Mouse (Mus musculus) heart, embryonic 15.5 days (tissue): ENCODE measurements around the gene Meaf6. TPM values are rescaled to one million over a fixed set of nuclear protein-coding genes. Genes with fewer than 3 reads are reported as not detected.

ENCODE experiments used
- ATAC-seq: fragments of 200-750 bp; cut with Nextera tagmentation; replicated peaks from 2 replicates; pipeline ENCODE4 v1.8.0; 2017; ENCODE audit warnings: low read depth, moderate TSS enrichment; ENCODE audit not compliant: insufficient number of reproducible peaks, insufficient read depth, low FRiP score
- H3K27ac ChIP-seq: fragments of 300-500 bp; sonication (generic); 2 replicates; pipeline ENCODE4 v1.5.1; 2015; ENCODE audit warnings: mild to moderate bottlenecking, inconsistent platforms
- H3K27me3 ChIP-seq: fragments of 300-500 bp; sonication (generic); 2 replicates; pipeline ENCODE4 v1.6.1; 2015; ENCODE audit warnings: inconsistent platforms
- H3K36me3 ChIP-seq: fragments of 300-500 bp; sonication (generic); 2 replicates; pipeline ENCODE4 v1.6.1; 2015; ENCODE audit warnings: mild to moderate bottlenecking, inconsistent platforms
- H3K4me1 ChIP-seq: fragments of 300-500 bp; sonication (generic); replicated peaks from 2 replicates; pipeline ENCODE4 v1.6.1; 2015; ENCODE audit warnings: inconsistent platforms
- H3K4me2 ChIP-seq: fragments of 300-500 bp; sonication (generic); 2 replicates; pipeline ENCODE4 v1.6.1; 2015; ENCODE audit warnings: inconsistent platforms, mild to moderate bottlenecking, moderate library complexity
- H3K4me3 ChIP-seq: fragments of 300-500 bp; sonication (generic); 2 replicates; pipeline ENCODE4 v1.5.1; 2015; ENCODE audit warnings: mild to moderate bottlenecking, inconsistent platforms
- H3K9ac ChIP-seq: fragments of 300-500 bp; sonication (generic); 2 replicates; pipeline ENCODE4 v1.6.1; 2015; ENCODE audit warnings: mild to moderate bottlenecking, inconsistent platforms
- H3K9me3 ChIP-seq: fragments of 300-500 bp; sonication (generic); replicated peaks from 2 replicates; pipeline ENCODE4 v1.6.1; 2016; ENCODE audit warnings: inconsistent platforms
- WGBS: fragments of 180-500 bp; shearing (Covaris S2); methylation state at CpG from one replicate; pipeline ENCODE4 v1.1.7; 2015; ENCODE audit warnings: mixed read lengths; 5-methylcytosine and 5-hydroxymethylcytosine counted together
- polyA plus RNA-seq: library from polyadenylated mRNA; unstranded; fragments of >200 nt; fragmentation: Nextera tagmentation; extraction: Ambion mirVana; gene quantifications from 2 replicates; pipeline ENCODE4 v1.2.1, GENCODE M21; 2015

Meaf6 gene
- polyA plus RNA-seq, 1 experiment from 2014 or later = 38.0 TPM

DNA sequence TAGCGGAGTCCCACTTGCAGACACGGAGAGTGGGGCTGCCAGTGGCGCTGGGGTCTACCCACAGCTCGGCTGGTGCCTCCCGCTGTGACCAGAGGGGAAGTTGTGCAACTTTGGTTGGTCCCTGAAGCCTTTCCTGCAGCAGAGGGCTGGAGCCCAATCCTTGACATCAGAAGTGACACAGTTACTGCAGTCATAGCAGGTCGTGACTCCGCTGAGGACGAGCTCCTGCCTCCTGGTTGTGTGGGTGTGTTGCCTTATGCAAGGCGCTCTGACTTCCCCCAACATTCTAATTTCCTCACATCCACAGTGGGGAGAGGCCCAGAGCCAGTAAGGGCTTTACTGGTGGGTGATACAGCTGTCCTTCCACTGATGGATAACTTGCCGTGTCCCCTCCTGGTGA is 60.3 kb downstream of the Meaf6 start:
- Histone ChIP-seq H3K4me2 (no peak overlapping the region), H3K27me3 (peaks cover 40% of the 10 kb centered on the region), H3K9ac (no peak overlapping the region), H3K4me1 (no peaks in the 10 kb centered on the region; the same call in 1 of the 2 replicates), H3K27ac (no peak overlapping the region), H3K36me3 (no peaks in the 10 kb centered on the region), H3K9me3 (no peaks in the 10 kb centered on the region), H3K4me3 (no peak overlapping the region)
- no peak for ATAC-seq
- WGBS = 20% methylated on average over 10 of the region's 10 CpGs

DNA sequence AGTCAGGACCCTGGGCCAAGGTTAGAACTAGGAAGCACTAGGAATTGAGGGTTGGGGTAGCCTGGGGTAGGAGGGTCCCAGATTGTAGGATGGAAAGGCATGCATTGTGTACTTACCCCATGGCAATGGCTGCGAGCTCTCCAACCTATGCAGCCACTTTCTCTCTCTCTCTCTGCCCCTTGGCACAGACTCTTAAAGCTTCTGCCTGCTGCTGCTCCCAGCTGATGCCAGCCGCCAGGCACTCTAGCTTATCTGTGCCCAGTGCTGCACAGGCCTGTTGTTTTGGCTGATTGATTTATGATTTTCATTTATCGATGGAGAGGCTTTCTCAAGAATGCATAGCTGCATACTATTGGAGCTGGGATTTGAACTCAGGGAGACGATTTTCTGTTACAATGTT is 63.0 kb downstream of the Meaf6 start:
- no peak overlapping the region for H3K4me2 ChIP-seq
- no peak for ATAC-seq
- H3K4me1 ChIP-seq = no peaks in the 10 kb centered on the region; the same call in 1 of the 2 replicates
- H3K9me3 ChIP-seq = no peaks in the 10 kb centered on the region
- H3K27me3 ChIP-seq = peaks cover 45% of the 10 kb centered on the region
- WGBS = 79% methylated on average over 4 of the region's 4 CpGs
- H3K9ac ChIP-seq = no peak overlapping the region
- no peak overlapping the region for H3K4me3 ChIP-seq
- H3K27ac ChIP-seq = no peak overlapping the region
- no peaks in the 10 kb centered on the region for H3K36me3 ChIP-seq

DNA sequence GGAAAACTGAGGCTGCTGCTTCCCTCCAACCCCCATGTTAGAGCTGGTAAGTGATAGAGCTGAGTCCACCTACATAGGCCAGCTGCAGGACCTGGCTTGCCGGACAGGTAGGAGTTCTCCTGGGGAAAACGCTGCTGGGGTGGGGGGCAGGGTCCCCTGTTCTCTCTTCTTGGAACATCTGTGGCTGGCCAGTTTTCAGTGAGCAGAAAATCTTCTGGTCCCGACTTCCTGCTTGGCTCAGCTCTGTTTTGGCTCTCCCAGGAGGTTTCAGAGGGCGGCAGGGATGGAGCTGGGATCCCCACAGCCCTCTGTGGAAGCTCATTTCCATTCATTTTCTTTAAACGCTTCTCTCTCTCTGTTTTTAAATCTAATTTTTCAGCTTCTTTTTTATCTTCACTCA is 64.5 kb downstream of the Meaf6 start:
- Histone ChIP-seq H3K27ac (no peak overlapping the region), H3K9me3 (no peaks in the 10 kb centered on the region), H3K4me2 (no peak overlapping the region), H3K4me1 (no peaks in the 10 kb centered on the region; the same call in 1 of the 2 replicates), H3K36me3 (no peaks in the 10 kb centered on the region), H3K27me3 (peaks cover 34% of the 10 kb centered on the region), H3K9ac (no peak overlapping the region), H3K4me3 (no peak overlapping the region)
- 39% methylated on average over 5 of the region's 5 CpGs for WGBS
- ATAC-seq = no peak

DNA sequence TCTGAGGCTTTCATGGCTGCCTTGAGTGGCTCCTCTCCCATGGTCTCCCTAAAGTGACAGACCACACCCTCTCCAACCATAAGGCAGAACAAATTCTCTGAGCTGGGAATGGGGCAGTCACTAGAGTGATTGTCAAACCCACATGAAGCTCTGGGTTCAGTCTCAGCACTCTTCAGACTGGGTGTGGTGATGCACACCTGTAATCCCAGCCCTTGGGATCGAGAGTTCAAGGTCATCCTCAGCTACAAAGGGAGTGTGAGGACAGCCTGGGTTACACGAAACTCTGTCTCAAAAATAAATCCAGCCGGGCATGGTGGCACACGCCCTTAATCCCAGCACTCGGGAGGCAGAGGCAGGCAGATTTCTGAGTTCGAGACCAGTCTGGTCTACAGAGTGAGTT is 67.5 kb downstream of the Meaf6 start:
- no peaks in the 10 kb centered on the region for H3K36me3 ChIP-seq
- no peak for ATAC-seq
- H3K27ac ChIP-seq = no peak overlapping the region
- H3K9me3 ChIP-seq = no peaks in the 10 kb centered on the region
- peaks cover 16% of the 10 kb centered on the region for H3K27me3 ChIP-seq
- H3K4me2 ChIP-seq = no peak overlapping the region
- no peak overlapping the region for H3K9ac ChIP-seq
- no peaks in the 10 kb centered on the region; the same call in 1 of the 2 replicates for H3K4me1 ChIP-seq
- 77% methylated on average over 6 of the region's 6 CpGs for WGBS
- no peak overlapping the region for H3K4me3 ChIP-seq

DNA sequence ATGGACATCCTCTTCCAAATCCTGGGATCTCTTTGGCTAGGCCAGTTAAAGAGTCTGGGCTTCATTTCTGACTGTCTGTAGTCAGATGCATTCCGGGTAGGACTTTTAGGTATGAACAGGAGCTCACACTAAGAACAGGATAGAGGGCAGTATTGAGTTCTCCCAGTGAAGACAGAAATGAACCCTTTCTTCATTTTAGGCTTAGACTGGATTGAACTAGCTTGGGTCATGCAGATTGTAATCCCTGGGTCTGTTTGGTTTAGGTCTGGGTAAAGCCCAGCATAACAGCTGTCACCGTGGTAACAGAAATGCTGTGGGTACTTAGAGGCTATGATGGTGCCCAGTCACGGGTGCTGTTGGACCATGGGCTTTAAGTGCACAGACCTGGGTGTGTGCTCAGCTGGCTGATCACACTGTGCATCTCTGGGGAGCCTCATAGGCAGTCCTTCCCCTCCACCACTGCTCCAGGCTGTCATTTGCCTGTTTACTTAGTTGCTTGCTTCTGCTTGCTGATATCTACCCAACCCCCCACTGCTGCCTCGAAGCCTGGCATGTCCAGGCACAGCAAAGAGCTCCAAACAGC is 68.8 kb downstream of the Meaf6 start:
- no peaks in the 10 kb centered on the region; the same call in 1 of the 2 replicates for H3K4me1 ChIP-seq
- no peak overlapping the region for H3K9ac ChIP-seq
- H3K4me2 ChIP-seq = no peak overlapping the region
- 63% methylated on average over 4 of the region's 4 CpGs for WGBS
- H3K9me3 ChIP-seq = no peaks in the 10 kb centered on the region
- no peaks in the 10 kb centered on the region for H3K36me3 ChIP-seq
- peaks cover 10% of the 10 kb centered on the region for H3K27me3 ChIP-seq
- H3K4me3 ChIP-seq = no peak overlapping the region
- ATAC-seq = no peak
- H3K27ac ChIP-seq = no peak overlapping the region

DNA sequence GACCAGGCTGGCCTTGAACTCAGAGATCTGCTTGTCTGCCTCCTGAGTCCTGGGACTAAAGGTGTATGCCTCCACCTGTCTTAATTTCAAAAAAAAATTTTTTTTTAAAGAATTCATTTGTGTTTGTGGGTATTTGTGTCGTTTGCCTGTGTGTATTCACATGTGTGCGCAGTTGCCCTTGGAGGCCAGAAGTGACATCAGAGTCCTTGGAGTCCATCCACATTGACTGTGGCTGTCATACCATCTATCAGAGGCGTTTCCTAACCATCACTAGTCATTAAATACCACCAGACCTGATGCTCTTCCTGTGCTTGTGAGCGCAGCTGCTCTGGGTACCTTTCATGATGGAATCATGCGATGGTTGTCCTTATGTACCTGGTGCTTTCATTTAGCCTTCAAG is 70.7 kb downstream of the Meaf6 start:
- Histone ChIP-seq H3K9ac (no peak overlapping the region), H3K4me3 (no peak overlapping the region), H3K27ac (no peak overlapping the region), H3K36me3 (no peaks in the 10 kb centered on the region), H3K4me2 (no peak overlapping the region), H3K9me3 (no peaks in the 10 kb centered on the region), H3K27me3 (peaks cover 15% of the 10 kb centered on the region), H3K4me1 (no peaks in the 10 kb centered on the region)
- 84% methylated on average over 5 of the region's 5 CpGs for WGBS
- no peak for ATAC-seq

DNA sequence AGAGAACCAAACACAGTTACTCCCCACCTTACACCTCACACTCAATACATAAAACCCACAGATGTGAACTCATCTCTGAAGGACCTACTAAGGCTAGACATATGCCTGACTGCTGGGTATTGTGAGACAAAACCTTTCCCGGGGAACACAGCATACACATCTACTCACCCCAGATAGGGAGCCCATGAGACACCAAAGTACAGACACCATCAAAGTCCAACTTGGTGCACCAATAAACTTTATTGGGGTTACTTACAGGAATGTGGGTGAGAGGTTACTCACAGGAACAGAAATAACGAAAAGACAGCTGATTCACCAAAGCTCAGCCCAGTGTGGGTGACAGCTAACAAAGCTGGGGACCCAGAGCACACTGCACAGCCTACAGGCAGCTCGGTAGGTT is 72.4 kb downstream of the Meaf6 start:
- Histone ChIP-seq H3K4me3 (no peak overlapping the region), H3K27ac (no peak overlapping the region), H3K36me3 (no peaks in the 10 kb centered on the region), H3K4me1 (no peaks in the 10 kb centered on the region), H3K9ac (no peak overlapping the region), H3K27me3 (peaks cover 24% of the 10 kb centered on the region; the same call in 1 of the 2 replicates), H3K9me3 (no peaks in the 10 kb centered on the region), H3K4me2 (no peak overlapping the region)
- ATAC-seq = no peak
- WGBS = 74% methylated on average over 3 of the region's 3 CpGs

DNA sequence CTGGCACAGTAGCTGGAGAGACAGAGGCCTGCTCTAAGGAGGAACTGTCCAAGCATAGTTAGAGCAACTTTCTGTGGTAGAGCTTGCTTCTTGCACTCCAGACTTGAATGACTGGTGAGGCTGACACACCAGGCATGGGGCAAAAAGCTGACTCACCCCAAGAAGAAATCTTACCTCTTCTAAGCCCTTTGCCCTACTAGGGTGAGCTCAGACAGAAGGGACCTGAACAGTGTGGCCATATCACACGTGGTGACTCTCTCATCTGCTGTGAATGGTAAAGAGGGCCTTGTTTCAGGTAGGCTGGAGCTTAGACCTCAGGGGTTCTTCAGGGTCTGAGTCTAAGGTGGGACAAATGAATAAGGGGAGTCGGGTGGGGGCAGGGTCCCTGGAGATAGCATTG is 73.1 kb downstream of the Meaf6 start:
- peaks cover 24% of the 10 kb centered on the region; the same call in 1 of the 2 replicates for H3K27me3 ChIP-seq
- no peaks in the 10 kb centered on the region for H3K36me3 ChIP-seq
- no peak for ATAC-seq
- no peak overlapping the region for H3K4me3 ChIP-seq
- no peaks in the 10 kb centered on the region for H3K4me1 ChIP-seq
- H3K4me2 ChIP-seq = no peak overlapping the region
- H3K27ac ChIP-seq = no peak overlapping the region
- no peaks in the 10 kb centered on the region for H3K9me3 ChIP-seq
- WGBS = 73% methylated on average over 2 of the region's 2 CpGs
- no peak overlapping the region for H3K9ac ChIP-seq

DNA sequence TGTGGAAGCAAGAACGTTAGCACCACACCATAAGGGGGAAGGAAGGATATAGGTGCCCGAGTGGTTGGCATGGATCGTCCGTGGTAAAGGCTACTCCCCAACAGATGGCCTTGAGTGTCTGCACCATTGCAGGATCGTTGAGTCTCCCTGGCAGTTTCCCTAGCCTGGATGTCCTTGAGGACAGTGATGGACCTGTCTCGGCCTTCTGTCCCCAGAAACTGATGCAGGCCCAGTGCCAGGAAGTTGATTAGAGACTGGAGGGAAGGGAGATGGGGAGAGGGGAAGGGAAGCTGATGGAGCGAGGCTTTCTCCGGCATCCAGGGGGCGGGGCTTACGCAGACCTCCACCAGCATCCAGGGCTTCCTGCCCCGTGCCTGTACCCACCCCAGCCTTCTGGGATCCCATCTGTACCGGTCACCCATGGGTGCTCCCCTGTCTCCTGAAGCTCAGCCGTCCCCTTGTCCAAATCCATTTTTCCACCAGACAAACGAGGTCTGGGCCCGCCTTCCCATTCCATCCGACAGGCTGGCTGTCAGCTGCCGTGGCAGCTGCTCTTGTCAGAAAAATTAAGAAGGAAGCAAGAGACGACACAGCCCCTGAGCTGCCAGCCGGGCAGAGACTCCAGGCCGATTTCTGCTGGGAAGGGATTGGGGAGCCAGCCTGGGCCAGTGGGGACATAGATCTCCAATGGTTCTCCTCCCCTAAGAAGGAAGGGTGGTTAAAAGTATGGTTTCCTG is 73.8 kb downstream of the Meaf6 start:
- 58% methylated on average over 20 of the region's 20 CpGs for WGBS
- ATAC-seq = no peak
- H3K9ac ChIP-seq = no peak overlapping the region

DNA sequence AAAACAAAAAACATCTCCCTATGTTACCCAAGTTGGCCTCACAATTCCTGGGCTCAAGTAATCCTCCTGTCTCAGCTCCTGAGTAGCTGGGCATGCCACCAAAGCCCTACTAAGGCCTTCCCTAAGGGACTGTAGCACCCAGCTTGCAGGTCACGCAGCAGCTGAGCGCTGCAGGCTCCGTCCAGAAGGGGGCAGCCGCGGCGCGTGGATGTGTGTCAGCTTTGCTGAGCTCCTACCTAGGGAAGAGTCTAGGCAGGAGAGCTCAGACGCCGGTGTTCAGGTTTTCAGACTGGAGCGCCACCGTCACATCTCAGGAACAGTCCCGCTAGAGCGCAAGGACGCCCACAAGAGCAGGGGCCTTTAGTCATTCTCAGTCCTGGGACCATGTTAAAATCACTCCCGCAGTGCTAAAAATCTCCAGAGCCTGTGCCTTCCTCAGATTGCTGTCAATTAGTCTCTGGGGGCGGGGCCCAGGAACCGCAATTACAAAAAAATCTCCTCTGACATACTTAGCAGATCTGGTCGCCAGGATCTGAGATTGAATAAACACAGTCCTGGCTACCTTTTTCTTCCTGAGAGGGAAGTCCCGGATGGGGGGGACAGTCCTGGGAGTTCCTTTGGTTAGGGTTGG is 75.5 kb downstream of the Meaf6 start:
- peaks cover 24% of the 10 kb centered on the region; the same call in 1 of the 2 replicates for H3K27me3 ChIP-seq
- peak overlapping the region; percentile 37; the same call in 1 of the 2 replicates for H3K4me2 ChIP-seq
- H3K9me3 ChIP-seq = no peaks in the 10 kb centered on the region
- no peaks in the 10 kb centered on the region for H3K4me1 ChIP-seq
- no peak for ATAC-seq
- H3K27ac ChIP-seq = no peak overlapping the region
- H3K36me3 ChIP-seq = no peaks in the 10 kb centered on the region
- no peak overlapping the region for H3K9ac ChIP-seq
- 8% methylated on average over 19 of the region's 19 CpGs for WGBS
- no peak overlapping the region for H3K4me3 ChIP-seq

More for the DNA sequence above, 73.8 kb downstream of the Meaf6 start:
- no peaks in the 10 kb centered on the region for H3K4me1 ChIP-seq
- no peaks in the 10 kb centered on the region for H3K9me3 ChIP-seq
- H3K27me3 ChIP-seq = peaks cover 24% of the 10 kb centered on the region; the same call in 1 of the 2 replicates
- no peak overlapping the region for H3K27ac ChIP-seq
- no peak overlapping the region for H3K4me3 ChIP-seq
- no peaks in the 10 kb centered on the region for H3K36me3 ChIP-seq
- no peak overlapping the region for H3K4me2 ChIP-seq

DNA sequence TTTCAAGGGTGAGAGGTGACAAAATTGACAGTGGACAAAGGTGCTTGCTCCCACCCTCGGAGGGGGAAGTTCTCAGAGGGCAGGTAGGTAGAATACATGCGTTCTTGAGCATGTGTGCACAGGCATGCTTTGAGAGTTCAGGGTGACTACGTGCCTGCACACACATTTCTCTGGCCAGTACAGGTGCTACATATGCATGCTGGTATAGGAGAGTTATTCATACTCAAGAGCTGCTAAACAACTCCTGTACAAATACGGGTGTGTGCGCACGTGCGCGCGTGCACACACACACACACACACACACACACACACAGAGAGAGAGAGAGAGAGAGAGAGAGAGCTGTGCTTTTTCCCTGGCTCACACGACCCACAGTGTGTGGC is 76.0 kb downstream of the Meaf6 start:
- no peak overlapping the region for H3K27ac ChIP-seq
- no peaks in the 10 kb centered on the region for H3K9me3 ChIP-seq
- H3K4me1 ChIP-seq = no peaks in the 10 kb centered on the region
- no peak overlapping the region for H3K4me2 ChIP-seq
- no peak overlapping the region for H3K4me3 ChIP-seq
- 71% methylated on average over 10 of the region's 10 CpGs for WGBS
- peaks cover 24% of the 10 kb centered on the region; the same call in 1 of the 2 replicates for H3K27me3 ChIP-seq
- H3K36me3 ChIP-seq = no peaks in the 10 kb centered on the region
- H3K9ac ChIP-seq = no peak overlapping the region
- no peak for ATAC-seq
